Mouse (Mus musculus): ENCODE data around the gene Idh2. TPM values are rescaled to one million over a fixed set of nuclear protein-coding genes. Genes with fewer than 3 reads are reported as not detected.
"Not testable (repeated sequence)": the region's sequence is repeated elsewhere in the genome, so short reads cannot be mapped to it uniquely, and the experiment has no call there.

Idh2 gene
- polyA plus RNA-seq, 1 experiment, result 116 TPM

DNA sequence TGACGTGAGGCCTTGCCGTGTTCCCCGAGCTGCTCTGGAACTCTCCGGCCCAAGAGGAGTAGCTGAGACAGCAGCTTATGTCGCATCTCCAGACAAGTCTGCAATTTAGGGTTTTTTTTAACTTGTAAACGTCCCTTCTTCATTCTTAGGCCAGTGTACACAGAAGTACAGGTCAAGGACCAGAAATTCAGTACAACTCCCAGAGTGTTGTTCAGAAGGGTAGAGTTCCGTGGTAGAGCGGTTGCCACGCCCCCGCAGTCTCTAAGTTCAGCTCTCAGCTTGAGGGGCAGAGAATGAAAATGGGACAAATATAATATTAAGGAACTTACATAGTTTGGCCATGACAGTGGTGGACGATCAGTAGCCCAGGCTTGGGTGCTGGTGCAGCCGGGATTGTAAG, 59.4 kb downstream of the Idh2 start:
- H3K4me1 ChIP-seq (ENCODE audit: control insufficient read depth, insufficient read depth, low read length), result peaks cover 13% of the 10 kb centered on the region
- TF ChIP-seq CTCF (IDR thresholded peaks at IDR 0.05; ENCODE audit: borderline replicate concordance, insufficient read depth, low read length), result no peak
- TF ChIP-seq POLR2A (IDR thresholded peaks at IDR 0.05; ENCODE audit: low read depth, low read length), result no peak
- H3K4me3 ChIP-seq (ENCODE audit: insufficient read depth, low read length), result no peak overlapping the region
- no peak overlapping the region for H3K27ac ChIP-seq (ENCODE audit: insufficient read depth, low read length)

DNA sequence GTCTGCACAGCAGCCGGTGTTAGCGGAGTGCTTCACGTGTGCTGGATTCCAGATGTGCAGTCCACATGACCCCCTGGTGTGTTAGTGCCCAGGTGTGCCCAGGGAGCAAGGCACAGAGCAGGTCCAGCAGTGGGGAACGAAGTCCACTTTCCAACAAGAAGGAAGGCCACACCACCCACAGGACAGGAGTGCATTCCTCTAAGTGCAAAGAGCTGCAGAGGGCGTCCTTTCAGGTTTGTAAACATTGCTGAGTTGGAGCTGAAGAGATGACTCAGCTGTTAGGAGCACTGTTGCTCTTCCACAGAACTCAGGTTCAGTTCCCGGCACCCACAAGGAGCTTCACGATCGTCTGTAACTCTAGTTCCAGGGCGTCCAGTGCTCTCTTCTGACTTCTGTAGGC, 62.0 kb downstream of the Idh2 start:
- TF ChIP-seq POLR2A (IDR thresholded peaks at IDR 0.05; ENCODE audit: low read depth, low read length), result no peak
- TF ChIP-seq CTCF (IDR thresholded peaks at IDR 0.05; ENCODE audit: borderline replicate concordance, insufficient read depth, low read length), result no peak
- H3K27ac ChIP-seq (ENCODE audit: insufficient read depth, low read length), result no peak overlapping the region
- peaks cover 13% of the 10 kb centered on the region for H3K4me1 ChIP-seq (ENCODE audit: control insufficient read depth, insufficient read depth, low read length)

DNA sequence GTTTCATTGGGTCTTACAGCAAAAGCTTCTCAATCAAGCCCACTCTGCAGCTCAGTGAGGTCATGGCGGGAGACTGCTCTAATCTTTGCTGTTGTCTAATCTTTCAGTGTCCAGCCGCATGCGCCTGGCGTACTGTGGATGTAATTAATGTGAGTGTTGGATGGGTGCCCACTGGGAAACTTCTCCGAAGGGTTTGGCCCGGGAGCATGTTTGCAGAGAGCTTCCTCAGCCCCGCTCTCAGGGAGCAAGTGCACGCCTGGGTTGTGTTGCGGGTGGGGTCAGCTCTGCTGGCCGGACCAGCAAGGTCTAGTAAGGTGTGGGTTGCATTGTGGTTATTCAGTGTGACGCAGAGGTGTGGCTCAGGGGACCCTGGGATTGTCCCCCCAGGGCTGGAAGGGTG, 62.9 kb downstream of the Idh2 start:
- H3K27ac ChIP-seq (ENCODE audit: insufficient read depth, low read length), result no peak overlapping the region

More for the DNA sequence above, 62.0 kb downstream of the Idh2 start:
- H3K4me3 ChIP-seq (ENCODE audit: insufficient read depth, low read length), result no peak overlapping the region

DNA sequence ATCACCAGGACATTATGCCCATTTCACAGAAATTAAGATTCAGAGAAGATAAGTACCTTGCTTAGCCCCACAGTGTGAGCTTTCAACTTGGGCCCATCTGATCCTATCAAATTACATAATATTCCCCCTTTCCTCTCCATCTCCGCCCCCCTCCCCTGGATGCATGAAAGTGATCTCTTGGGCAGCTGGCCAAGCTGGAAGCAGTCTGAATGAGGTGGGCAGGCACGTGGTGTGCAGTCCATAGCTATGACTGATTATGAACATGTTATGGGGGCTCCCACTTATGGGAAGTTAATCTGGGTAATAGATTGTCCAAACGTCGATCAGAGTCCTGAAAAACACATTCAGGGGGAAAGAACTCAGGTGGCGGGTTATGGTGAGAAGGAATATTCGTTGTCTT, 63.4 kb downstream of the Idh2 start:
- Histone ChIP-seq H3K4me3 (ENCODE audit: insufficient read depth, low read length) (no peak overlapping the region), H3K4me1 (ENCODE audit: control insufficient read depth, insufficient read depth, low read length) (peaks cover 11% of the 10 kb centered on the region), H3K27ac (ENCODE audit: insufficient read depth, low read length) (no peak overlapping the region)
- TF ChIP-seq CTCF (IDR thresholded peaks at IDR 0.05; ENCODE audit: borderline replicate concordance, insufficient read depth, low read length) (no peak), POLR2A (IDR thresholded peaks at IDR 0.05; ENCODE audit: low read depth, low read length) (no peak)

More for the DNA sequence above, 62.9 kb downstream of the Idh2 start:
- Histone ChIP-seq H3K4me3 (ENCODE audit: insufficient read depth, low read length) (no peak overlapping the region), H3K4me1 (ENCODE audit: control insufficient read depth, insufficient read depth, low read length) (peaks cover 13% of the 10 kb centered on the region)
- TF ChIP-seq POLR2A (IDR thresholded peaks at IDR 0.05; ENCODE audit: low read depth, low read length) (no peak), CTCF (IDR thresholded peaks at IDR 0.05; ENCODE audit: borderline replicate concordance, insufficient read depth, low read length) (no peak)

DNA sequence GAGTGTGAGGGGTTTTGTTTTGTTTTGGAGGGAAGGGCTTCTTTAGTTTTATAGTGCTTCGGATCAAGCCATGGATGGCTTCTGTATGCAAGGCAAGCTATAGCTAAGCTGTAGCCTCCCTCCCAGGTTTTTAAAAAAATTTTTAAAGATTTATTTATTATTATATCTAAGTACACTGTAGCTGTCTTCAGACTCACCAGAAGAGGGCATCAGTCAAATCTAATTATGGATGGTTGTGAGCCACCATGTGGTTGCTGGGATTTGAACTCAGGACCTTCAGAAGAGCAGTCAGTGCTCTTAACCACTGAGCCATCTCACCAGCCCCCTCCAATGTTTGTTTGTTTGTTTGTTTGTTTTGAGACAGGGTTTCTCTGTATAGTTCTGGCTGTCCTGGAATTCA, 64.8 kb downstream of the Idh2 start:
- not testable (repeated sequence) for H3K4me1 ChIP-seq (ENCODE audit: control insufficient read depth, insufficient read depth, low read length); H3K4me3 ChIP-seq (ENCODE audit: insufficient read depth, low read length); H3K27ac ChIP-seq (ENCODE audit: insufficient read depth, low read length)

DNA sequence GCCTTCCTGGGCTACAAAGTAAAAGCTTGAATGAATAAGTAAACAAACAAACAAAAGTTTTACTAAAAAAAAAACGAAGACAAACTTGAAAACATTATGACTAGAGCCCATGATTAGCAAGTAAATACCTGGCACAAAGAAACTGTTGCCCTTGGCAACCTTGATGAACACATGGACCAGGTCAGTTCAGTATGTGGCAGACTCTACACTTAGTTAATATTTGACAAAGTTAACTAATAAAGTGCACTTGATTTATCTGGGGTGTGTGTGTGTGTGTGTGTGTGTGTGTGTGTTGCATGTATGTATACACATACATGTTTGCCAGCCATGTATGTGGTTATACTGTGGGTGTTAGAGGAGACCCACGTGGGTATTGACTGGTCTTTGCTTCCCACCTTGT, 65.4 kb downstream of the Idh2 start:
- Histone ChIP-seq H3K4me1 (ENCODE audit: control insufficient read depth, insufficient read depth, low read length) (peaks cover 8% of the 10 kb centered on the region), H3K27ac (ENCODE audit: insufficient read depth, low read length) (no peak overlapping the region), H3K4me3 (ENCODE audit: insufficient read depth, low read length) (no peak overlapping the region)
- no peak for TF ChIP-seq CTCF (IDR thresholded peaks at IDR 0.05; ENCODE audit: borderline replicate concordance, insufficient read depth, low read length)

DNA sequence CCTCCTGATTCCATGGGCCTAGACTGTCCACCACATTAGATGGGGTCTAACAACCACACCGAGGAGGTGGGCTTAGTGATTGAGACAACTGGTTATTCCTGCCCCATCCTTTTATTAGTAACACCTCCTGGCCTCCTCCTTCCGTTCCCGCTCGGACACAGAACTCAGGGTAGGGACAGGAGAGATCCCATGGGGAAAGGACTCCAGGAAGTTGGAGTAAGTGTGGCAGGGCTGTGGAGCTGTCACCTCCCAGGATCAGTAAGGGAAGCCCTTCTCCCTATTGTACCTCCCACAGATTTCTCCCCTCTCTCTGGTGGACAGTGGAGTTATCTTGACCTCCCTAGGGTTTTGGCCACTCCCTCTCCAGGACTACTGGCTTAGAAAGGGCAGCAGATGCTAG, 68.2 kb downstream of the Idh2 start:
- no peak overlapping the region for H3K27ac ChIP-seq (ENCODE audit: insufficient read depth, low read length)
- H3K4me1 ChIP-seq (ENCODE audit: control insufficient read depth, insufficient read depth, low read length), result peaks cover 3% of the 10 kb centered on the region

More for the DNA sequence above, 68.2 kb downstream of the Idh2 start:
- no peak overlapping the region for H3K4me3 ChIP-seq (ENCODE audit: insufficient read depth, low read length)
- TF ChIP-seq CTCF (IDR thresholded peaks at IDR 0.05; ENCODE audit: borderline replicate concordance, insufficient read depth, low read length), result no peak
- no peak for TF ChIP-seq POLR2A (IDR thresholded peaks at IDR 0.05; ENCODE audit: low read depth, low read length)

Other genes with a start within 250 kb of the Idh2 start
- gene Ap3s2, start 194.7 kb downstream of the Idh2 start, polyA plus RNA-seq (2011; ENCODE audit: insufficient read length, low read depth, missing spikeins), result 26.4 and 31.6 TPM in 2 replicates
- 31.1 and 43.8 TPM in 2 replicates for gene Arpin, start 180.0 kb downstream of the Idh2 start, polyA plus RNA-seq (2011; ENCODE audit: insufficient read length, low read depth, missing spikeins)
- 7.7 and 8.7 TPM in 2 replicates for gene Zfp710, start 90.6 kb downstream of the Idh2 start, polyA plus RNA-seq (2011; ENCODE audit: insufficient read length, low read depth, missing spikeins)
- 6.4 and 8.0 TPM in 2 replicates for gene Sema4b, start 71.4 kb upstream of the Idh2 start, polyA plus RNA-seq (2011; ENCODE audit: insufficient read length, low read depth, missing spikeins)
- gene Cib1, start 117.4 kb upstream of the Idh2 start, polyA plus RNA-seq (2011; ENCODE audit: insufficient read length, low read depth, missing spikeins), result 33.3 and 35.1 TPM in 2 replicates
- 1.8 and 2.2 TPM in 2 replicates for gene Gdpgp1, start 117.5 kb upstream of the Idh2 start, polyA plus RNA-seq (2011; ENCODE audit: insufficient read length, low read depth, missing spikeins)
- gene Ttll13, start 131.0 kb upstream of the Idh2 start, polyA plus RNA-seq (2011; ENCODE audit: insufficient read length, low read depth, missing spikeins), result 0.63 TPM in 1 of 2 replicates, not detected in the other
- 15.8 and 17.4 TPM in 2 replicates for gene Ngrn, start 145.8 kb upstream of the Idh2 start, polyA plus RNA-seq (2011; ENCODE audit: insufficient read length, low read depth, missing spikeins)
- 10.7 and 12.0 TPM in 2 replicates for gene Vps33b, start 154.3 kb upstream of the Idh2 start, polyA plus RNA-seq (2011; ENCODE audit: insufficient read length, low read depth, missing spikeins)
- 94.6 and 124 TPM in 2 replicates for gene Prc1, start 179.1 kb upstream of the Idh2 start, polyA plus RNA-seq (2011; ENCODE audit: insufficient read length, low read depth, missing spikeins)
- 11.8 and 19.0 TPM in 2 replicates for gene Rccd1, start 209.1 kb upstream of the Idh2 start, polyA plus RNA-seq (2011; ENCODE audit: insufficient read length, low read depth, missing spikeins)
- 34.4 and 46.6 TPM in 2 replicates for gene Unc45a, start 225.6 kb upstream of the Idh2 start, polyA plus RNA-seq (2011; ENCODE audit: insufficient read length, low read depth, missing spikeins)
- gene Hddc3, start 227.7 kb upstream of the Idh2 start, polyA plus RNA-seq (2011; ENCODE audit: insufficient read length, low read depth, missing spikeins), result 12.2 and 15.4 TPM in 2 replicates

All from embryonic fibroblast, embryonic 13.5 days (primary cell).